Mouse (Mus musculus) 416B (cell line): ENCODE measurements around the gene Gm34653.

Source experiments
- DNase-seq: peaks from one replicate; pipeline ENCODE4 v3.0.0; 2011; ENCODE audit warnings: low read depth

Gene Gm34653

GRCm38 (mm10) chr2:34884186-34884585 is 51.4 kb downstream of the Gm34653 start:
- DNase-seq, result no peak
